Mouse (Mus musculus): ENCODE results near the gene Esr2. TPM values are rescaled to one million over a fixed set of nuclear protein-coding genes. Genes with fewer than 3 reads are reported as not detected.

Esr2 gene
- polyA plus RNA-seq (2017; shearing (Covaris generic)) = not detected

DNA sequence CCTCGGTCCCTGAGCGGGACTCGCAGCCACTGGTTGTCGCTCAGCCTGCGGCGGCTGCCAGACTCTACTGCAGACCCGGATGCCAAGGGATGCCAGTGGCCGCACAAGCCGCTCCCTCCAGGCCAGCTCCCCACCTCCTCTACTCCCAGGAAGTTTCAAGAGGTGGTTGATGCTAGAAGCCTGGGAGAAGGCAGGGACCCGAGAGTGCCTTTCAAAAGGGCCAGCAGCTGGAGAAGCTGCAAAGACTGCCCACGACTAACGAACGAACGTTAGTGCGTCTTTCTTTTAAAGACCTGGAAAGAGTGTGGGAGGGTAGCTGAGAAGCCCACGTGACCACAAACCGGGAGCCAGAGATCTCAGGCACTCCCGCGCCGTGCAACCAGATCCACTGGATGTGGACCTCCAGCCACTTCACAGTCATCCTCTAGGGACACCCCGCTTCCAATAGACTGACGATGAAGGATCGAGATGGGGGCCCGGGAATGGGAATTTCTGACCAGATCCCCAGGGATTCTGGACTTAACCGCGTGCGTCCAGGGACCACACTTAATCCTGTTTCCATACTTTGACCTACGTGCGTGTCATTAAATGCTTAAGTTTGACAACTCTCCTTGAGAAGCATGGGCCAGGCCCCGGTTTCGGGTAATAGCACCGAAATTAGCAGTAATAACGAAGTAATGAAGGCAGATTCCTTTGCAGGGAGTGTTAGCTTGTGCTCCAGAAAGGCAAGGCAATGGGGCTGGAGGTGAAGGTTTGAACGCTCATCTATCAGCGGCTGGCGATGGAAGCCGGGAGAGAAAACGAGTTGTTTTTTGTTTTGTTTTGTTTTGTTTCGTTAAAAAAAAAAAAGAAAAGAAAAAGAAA is at the start of gene Esr2:
Gene Esr2 (minus strand): TSS at position 260 of the 864 bp plus-strand sequence.

Other genes with a start within 250 kb of the Esr2 start
- not detected for gene Tex21, start 69.5 kb upstream of the Esr2 start, polyA plus RNA-seq (2017; shearing (Covaris generic))
- gene Mthfd1, start 78.0 kb upstream of the Esr2 start, polyA plus RNA-seq (2017; shearing (Covaris generic)) = 39.3 TPM
- gene Akap5, start 147.6 kb upstream of the Esr2 start, polyA plus RNA-seq (2017; shearing (Covaris generic)) = 0.99 TPM
- gene Zbtb25, start 192.3 kb upstream of the Esr2 start, polyA plus RNA-seq (2017; shearing (Covaris generic)) = 170 TPM
- gene Zbtb1, start 193.0 kb upstream of the Esr2 start, polyA plus RNA-seq (2017; shearing (Covaris generic)) = 33.4 TPM
- 11.3 TPM for gene Hspa2, start 226.9 kb upstream of the Esr2 start, polyA plus RNA-seq (2017; shearing (Covaris generic))
- not detected for gene Ppp1r36, start 240.3 kb upstream of the Esr2 start, polyA plus RNA-seq (2017; shearing (Covaris generic))